Mouse (Mus musculus): Measurements from ENCODE around the gene Rbbp4.

DNA sequence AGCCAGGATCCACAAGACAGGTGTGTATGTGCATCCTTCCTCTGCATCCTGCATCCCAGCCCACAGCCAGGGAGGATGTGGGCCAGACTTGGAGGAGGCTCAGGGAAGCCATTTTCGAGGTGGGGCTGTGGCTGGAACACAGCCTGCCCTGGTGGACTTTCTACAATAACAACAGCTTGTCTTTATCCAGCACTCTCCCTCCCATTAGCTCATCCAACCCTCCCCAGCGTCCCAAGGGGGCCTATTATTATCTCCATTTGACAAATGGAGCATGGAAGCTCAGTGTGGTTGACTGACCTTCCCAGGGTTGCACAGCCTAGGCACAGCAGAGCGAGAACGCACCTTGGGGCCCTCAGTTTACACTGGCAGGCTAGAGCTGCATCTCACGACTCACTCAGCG lies 74.5 kb downstream of the Rbbp4 start:
- TF ChIP-seq POLR2A (IDR thresholded peaks at IDR 0.05; ENCODE audit: borderline replicate concordance, control insufficient read depth, low read depth, low read length) (no peak), CTCF (IDR thresholded peaks at IDR 0.05; ENCODE audit: control insufficient read depth, insufficient read depth, low read length) (no peak)

Data from bone marrow, adult 2 months (tissue).